Mouse (Mus musculus): ENCODE data around the gene Gls2.
"Not testable (repeated sequence)": the region's sequence is repeated elsewhere in the genome, so short reads cannot be mapped to it uniquely, and the experiment has no call there.

The Gls2 gene

DNA sequence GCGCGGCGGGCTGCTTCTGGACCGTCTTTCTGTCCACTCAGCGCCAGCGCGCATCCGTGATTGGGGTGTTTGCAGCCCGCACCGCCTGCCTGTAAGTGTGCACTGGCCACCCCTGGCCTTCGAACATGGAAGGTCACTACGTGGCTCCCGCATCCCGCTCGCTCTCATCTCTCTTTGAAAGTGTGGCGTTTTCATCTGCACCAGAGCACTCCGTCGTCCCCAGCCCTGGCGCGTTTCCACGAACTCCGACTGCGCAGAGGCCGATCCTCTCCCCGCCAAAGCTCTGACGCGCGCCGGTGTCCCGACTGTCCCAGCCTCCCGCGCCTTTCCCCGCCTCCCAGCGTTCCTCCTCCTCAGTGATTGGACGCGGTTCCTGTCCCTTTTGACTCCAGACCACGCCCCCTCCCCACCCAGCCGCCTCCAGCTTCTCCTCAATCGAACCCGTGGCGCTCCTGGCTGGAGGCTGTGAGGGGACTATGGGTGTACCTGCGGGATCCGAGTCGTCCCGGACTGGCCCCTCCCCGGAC lies at the start of gene Gls2:
TSS of gene Gls2 (plus strand) at position 434 of the 527 bp plus-strand sequence.
- DNase-seq, result peak; percentile 99

DNA sequence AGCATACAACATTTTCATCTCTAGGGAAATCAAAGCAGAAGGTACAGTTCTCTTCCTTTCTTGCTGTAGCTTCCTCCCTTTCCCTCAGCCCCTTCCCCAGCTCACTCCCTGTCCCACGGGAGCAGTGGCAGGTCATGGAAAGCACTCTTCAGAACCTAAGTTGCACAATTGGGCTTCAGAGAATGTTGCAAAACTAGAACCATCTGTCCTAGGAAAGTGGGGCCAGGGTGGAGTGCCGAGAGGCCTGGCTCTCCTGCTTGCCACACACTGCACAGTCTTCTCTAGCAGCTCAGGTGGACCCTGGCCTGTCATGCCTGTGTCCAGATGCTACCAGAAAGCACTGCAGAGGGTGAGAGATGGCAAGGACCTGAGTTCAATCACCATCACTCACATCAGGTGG lies 49.3 kb upstream of the Gls2 start:
- no peak for DNase-seq

- DNase-seq, result no peak
These were observed 45.4 kb upstream of the Gls2 start for GRCm38 (mm10) chr10:128148789-128149365.

DNA sequence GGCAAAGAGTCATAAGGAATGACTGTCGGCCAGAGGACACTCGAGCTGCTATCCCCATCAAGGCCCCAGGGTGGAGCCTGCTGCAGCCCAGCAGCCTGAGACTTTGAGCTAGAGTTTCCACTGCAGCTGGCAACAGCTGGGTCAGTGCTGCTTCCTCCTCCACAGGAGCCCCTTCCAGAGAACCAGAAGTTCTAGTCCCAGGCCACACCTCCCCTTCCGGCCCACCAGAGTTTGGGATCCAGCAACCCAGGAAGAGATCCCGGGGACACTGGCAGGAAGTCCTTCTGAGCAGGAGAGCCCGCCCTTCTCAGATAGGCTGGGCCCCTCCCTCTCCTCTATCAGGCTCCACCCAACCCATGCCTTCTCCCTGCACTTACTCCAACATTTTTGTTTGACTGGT lies 44.7 kb upstream of the Gls2 start:
- DNase-seq, result no peak

DNA sequence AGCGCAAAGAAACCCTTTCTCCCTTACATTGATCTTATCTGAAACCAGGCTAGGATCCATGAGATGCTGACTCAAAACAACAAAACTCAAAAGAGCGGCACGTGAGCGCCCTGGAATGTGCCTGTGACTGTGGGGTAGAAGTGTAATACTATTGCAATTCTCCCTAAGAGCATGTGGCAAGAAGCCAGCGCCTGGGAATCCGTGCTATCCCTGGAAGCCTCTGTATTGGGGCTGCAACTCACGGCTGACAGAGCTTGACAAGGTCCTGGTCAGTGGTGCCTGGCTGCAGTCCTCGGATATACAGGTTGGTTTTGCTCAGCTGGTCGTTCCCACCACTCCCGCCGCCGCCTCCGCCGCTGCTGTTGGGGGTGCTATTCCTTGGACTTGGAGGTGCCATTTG lies 43.3 kb upstream of the Gls2 start:
- DNase-seq, result no peak

GRCm38 (mm10) chr10:128153978-128154377 lies 40.3 kb upstream of the Gls2 start:
- no peak for DNase-seq

GRCm38 (mm10) chr10:128165726-128166125 lies 28.5 kb upstream of the Gls2 start:
- not testable (repeated sequence) for DNase-seq

GRCm38 (mm10) chr10:128167091-128167490 lies 27.2 kb upstream of the Gls2 start:
- DNase-seq, result no peak

GRCm38 (mm10) chr10:128171348-128171747 lies 22.9 kb upstream of the Gls2 start:
- not testable (repeated sequence) for DNase-seq

DNA sequence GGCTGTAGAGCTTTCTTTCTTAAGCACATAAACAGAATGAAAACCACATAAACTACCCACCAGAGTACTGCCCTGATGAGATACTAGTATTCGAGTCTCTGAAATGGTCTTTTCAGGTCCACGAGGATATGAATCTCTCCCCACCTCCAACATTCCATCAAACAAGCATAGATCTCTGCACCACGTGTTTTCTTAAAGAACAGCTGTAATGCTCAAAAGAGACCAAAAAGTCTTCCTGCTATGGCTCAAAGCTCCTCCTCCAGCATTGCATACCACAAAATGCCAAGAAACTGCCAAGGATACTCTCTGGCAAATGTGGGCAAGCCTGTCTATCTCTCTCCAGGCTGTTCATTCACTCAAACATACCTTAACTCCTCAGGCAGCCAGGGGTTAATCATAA lies 19.0 kb upstream of the Gls2 start:
- no peak for DNase-seq

DNA sequence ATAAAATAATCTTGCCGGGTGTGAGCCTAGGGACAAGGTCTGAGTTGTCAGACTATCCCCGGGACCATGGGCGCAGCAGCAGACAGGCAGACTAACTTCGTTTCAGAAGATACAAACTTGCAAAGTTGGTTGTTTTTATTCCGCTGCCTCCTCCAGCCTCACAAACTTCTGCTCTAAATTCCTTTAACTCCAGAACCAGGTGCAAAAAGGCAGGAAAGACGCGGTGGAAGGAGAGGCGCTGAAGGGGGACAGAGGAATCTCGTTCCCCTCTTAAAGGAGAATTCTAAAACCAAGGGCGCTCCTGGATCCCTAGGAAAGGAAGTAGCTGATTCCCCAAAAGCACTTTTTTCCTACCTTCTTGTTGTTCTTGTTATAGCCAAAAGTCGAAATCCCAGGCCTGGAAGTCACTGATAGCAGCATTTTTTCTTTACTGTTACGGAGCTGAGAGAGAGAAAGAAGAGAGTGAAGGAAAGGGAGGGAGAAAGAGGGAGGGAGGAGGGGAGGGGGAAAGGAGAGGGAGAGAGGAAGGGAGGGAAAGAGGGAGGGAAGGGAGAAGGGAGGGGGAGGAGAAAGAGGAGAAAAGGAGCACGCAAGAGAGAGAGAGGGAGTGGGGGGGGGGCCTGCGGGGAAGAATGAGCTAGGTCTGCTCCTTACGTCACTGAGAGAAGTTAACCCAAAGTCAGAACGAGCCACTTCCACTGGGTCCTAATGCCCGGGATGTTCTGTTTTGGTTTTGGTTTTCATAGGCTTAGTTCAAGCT lies 18.1 kb upstream of the Gls2 start:
- DNase-seq, result peak; percentile 57

DNA sequence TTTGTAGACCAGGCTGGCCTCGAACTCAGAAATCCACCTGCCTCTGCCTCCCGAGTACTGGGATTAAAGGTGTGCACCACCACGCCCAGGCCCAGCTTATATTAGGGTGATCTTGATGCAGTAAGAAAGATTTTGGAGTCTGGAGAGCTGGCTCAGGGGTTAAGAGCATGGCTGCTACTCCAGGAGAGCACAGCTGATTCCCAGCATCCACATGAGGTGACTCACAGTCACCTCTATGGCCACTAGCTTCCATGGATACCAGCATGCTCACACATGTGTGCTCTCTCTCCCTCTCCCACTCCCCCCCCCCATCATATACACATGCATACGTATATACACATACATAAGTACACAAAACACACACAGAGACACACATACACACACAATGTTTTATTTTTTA lies 16.9 kb upstream of the Gls2 start:
- no peak for DNase-seq

DNA sequence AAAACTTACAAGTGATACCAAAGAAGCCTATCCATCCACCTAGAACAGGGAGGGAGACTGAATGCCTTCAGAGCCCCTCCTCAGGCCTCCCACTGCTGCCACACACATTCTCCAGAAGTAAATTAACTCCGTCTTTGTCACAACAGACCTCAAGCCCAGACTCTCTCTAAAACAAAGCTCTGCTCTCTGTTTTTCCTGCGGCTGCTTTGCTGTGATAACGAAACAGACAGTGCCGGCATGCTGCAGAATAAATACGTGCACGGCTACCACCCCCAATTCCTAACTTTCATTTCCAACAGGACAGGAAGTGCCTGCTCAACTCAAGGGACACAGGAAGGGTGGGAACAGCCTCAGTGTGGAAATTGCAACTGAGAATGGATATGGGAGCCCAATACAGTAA lies 14.3 kb upstream of the Gls2 start, which contains the start of gene Rbms2:
TSS of gene Rbms2 (minus strand) at position 309 of the 400 bp plus-strand sequence.
- DNase-seq, result no peak

DNA sequence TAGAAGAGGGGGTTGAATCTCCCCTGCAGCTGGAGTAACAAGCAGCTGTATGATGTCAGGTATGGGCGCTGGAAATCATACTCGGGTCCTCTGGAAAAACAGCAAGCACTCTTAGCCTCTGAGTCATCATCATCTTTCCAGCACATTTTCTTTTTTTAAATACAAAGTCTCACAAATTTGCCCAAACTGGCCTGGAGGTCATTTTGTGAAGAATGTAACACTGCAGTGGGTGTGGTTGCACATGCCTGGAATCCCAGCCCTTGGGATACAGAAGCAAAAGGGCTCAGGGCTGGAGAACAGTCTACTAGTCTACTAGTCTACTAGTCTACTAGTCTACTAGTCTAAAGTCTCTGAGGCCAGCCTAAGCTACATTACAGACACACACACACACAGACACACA lies 10.0 kb upstream of the Gls2 start:
- DNase-seq, result no peak

DNA sequence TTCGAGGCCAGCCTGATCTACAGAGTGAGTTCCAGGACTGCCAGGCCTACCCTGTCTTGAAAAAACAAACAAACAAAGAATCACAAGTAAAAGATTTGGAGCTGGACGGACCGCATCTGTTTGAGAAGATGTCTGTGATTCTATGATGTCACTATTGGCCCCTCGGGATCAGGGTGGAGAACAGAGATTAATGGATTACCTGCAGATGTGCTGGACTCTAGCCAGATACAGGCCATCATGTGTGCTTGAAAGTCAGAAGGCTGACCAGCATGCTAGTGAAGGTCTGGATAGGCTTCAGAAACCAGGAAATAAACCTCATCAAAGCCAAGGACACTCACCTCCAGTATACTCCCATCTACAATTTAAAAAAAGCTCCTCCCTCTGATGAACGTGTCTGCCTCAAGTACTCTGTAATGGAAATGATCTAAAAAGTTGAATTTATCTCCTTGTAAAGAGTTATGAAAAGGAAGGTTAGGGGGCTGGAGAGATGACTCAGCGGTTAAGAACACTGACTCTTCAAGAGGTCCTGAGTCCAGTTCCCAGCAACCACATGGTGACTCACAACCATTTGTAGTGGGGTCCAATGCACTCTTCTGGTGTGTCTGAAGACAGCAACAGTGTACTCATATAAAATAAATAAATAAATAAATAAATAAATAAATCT lies 8.8 kb upstream of the Gls2 start:
- DNase-seq, result no peak

DNA sequence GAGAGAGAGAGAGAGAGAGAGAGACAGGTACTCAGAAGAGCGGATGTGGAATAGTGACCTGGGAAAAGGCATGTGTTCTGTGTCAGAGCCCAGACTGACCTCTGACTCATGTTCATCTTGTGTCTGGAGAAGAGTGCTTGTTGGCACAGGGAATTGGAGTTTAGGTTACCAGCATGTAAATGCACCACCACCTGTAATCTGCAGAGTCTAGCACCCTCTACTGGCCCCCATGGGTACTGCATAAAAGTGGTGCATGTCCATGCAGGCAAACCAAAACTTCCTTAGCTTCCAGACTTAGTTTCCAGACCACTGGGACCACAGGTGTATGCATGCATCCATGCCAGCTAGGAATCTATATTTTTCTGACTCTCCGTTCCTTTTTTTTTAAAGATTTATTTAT lies 8.3 kb upstream of the Gls2 start:
- DNase-seq, result peak; percentile 65

- no peak for DNase-seq
These were observed 7.1 kb upstream of the Gls2 start for GRCm38 (mm10) chr10:128187181-128187605.

DNA sequence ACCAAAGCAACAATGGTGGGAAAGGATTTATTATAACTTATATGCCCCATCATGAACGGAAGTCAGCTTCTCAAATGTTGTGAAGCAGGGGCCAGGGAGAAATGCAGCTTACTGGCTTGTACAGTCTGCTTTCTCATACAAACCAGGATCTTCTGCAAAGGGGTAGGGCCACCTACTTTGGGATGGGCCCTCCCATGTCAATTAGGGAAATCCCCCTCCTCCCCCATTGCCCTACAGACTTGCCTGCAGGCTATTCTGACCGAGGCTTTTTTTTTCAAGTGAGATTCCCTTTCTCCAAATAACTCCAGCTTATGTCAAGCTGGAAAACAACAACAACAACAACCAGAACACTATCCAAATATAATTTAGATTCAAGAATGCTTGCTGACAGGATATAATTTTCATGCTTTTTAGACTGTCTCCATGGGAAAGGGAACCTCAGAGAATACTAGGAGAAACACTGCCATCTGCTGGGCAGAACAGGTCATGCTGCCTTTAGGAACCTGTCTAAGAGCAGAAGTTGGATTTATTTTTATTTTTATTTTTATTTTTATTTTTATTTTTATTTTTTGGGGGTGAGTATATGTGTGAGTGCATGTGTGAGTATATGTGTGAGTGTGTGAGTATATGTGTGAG lies 5.9 kb upstream of the Gls2 start:
- DNase-seq, result no peak

DNA sequence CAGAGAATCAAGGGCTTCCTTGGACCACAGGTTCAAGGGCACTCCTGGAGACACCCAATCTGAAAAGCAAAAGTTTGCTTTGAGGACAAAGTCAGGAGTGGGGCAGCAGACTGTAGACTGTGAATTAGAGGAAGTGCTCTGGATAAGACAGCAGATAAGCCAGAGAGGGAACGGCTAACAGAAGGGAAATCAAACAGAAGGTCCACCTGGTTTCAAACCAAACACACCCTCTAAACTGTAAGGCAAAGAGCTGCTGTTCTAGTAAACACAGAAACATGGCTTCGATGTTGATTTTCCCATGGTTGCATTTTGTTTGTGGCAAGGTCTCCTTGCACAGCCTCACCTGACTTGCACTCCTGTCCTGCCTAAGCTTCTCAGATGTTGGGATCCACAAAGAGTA lies 2.8 kb upstream of the Gls2 start:
- DNase-seq, result no peak

- not testable (repeated sequence) for DNase-seq
These were observed 2.1 kb upstream of the Gls2 start for GRCm38 (mm10) chr10:128192030-128192766.

- DNase-seq, result no peak
These were observed 1.1 kb upstream of the Gls2 start for GRCm38 (mm10) chr10:128193113-128193512.
